Mouse (Mus musculus): ENCODE data around the gene Phf21b. TPM values are rescaled to one million over a fixed set of nuclear protein-coding genes. Genes with fewer than 3 reads are reported as not detected.

Gene Phf21b
- polyA plus RNA-seq, 1 experiment: 0.18 TPM

- Histone ChIP-seq H3K4me2 (ENCODE audit: low read depth) (no peak overlapping the region), H3K27me3 (ENCODE audit: control insufficient read depth, insufficient read depth, insufficient read length) (peaks cover 32% of the 10 kb centered on the region), H3K4me3 (no peak overlapping the region), H3K36me3 (ENCODE audit: control insufficient read depth, insufficient read depth) (no peaks in the 10 kb centered on the region), H3K79me2 (ENCODE audit: control insufficient read depth, insufficient read depth) (no peaks in the 10 kb centered on the region), H3ac (ENCODE audit: control insufficient read depth, insufficient read length) (no peak overlapping the region)
- TF ChIP-seq CEBPB (IDR thresholded peaks at IDR 0.05; ENCODE audit: insufficient read depth, poor library complexity, severe bottlenecking) (no peak), E2F4 (IDR thresholded peaks at IDR 0.05; ENCODE audit: insufficient read depth) (no peak), TCF3 (IDR thresholded peaks at IDR 0.05; ENCODE audit: insufficient read length, low read depth) (no peak), POLR2A (IDR thresholded peaks at IDR 0.05; ENCODE audit: insufficient read length, low read depth) (no peak), MAX (IDR thresholded peaks at IDR 0.05; ENCODE audit: low read depth) (no peak), SRF (IDR thresholded peaks at IDR 0.05; ENCODE audit: control insufficient read depth, insufficient read length, low read depth) (no peak), MYOD1 (IDR thresholded peaks at IDR 0.05; ENCODE audit: control insufficient read depth in 1 of 3, insufficient read length in 2 of 3, low read depth in 2 of 3) (no peak), POLR2AphosphoS2 (IDR thresholded peaks at IDR 0.05; ENCODE audit: insufficient read length, low read depth) (no peak), REST (IDR thresholded peaks at IDR 0.05; ENCODE audit: insufficient read depth, insufficient read length) (no peak), MYOG (IDR thresholded peaks at IDR 0.05; ENCODE audit: control insufficient read depth in 1 of 3, insufficient read depth in 1 of 3, insufficient read length in 2 of 3, low read depth in 2 of 3) (no peak), TCF12 (IDR thresholded peaks at IDR 0.05; ENCODE audit: insufficient read depth, poor library complexity, severe bottlenecking) (no peak), USF1 (IDR thresholded peaks at IDR 0.05; ENCODE audit: low read depth) (no peak)
Observed at GRCm38 (mm10) chr15:84809275-84809952, 46.4 kb downstream of the Phf21b start.

GRCm38 (mm10) chr15:84803685-84804084, 52.2 kb downstream of the Phf21b start:
- Histone ChIP-seq H3K4me2 (ENCODE audit: low read depth) (no peak overlapping the region), H3K36me3 (ENCODE audit: control insufficient read depth, insufficient read depth) (no peaks in the 10 kb centered on the region), H3ac (ENCODE audit: control insufficient read depth, insufficient read length) (no peak overlapping the region), H3K79me2 (ENCODE audit: control insufficient read depth, insufficient read depth) (no peaks in the 10 kb centered on the region), H3K27me3 (ENCODE audit: control insufficient read depth, insufficient read depth, insufficient read length) (peaks cover under 1% of the 10 kb centered on the region), H3K4me3 (no peak overlapping the region)
- TF ChIP-seq E2F4 (IDR thresholded peaks at IDR 0.05; ENCODE audit: insufficient read depth) (no peak), MAX (IDR thresholded peaks at IDR 0.05; ENCODE audit: low read depth) (no peak), SRF (IDR thresholded peaks at IDR 0.05; ENCODE audit: control insufficient read depth, insufficient read length, low read depth) (no peak), TCF12 (IDR thresholded peaks at IDR 0.05; ENCODE audit: insufficient read depth, poor library complexity, severe bottlenecking) (no peak), POLR2A (IDR thresholded peaks at IDR 0.05; ENCODE audit: insufficient read length, low read depth) (no peak), TCF3 (IDR thresholded peaks at IDR 0.05; ENCODE audit: insufficient read length, low read depth) (no peak), MYOD1 (IDR thresholded peaks at IDR 0.05; ENCODE audit: control insufficient read depth in 1 of 3, insufficient read length in 2 of 3, low read depth in 2 of 3) (no peak)

- no peaks in the 10 kb centered on the region for H3K36me3 ChIP-seq (ENCODE audit: control insufficient read depth, insufficient read depth)
- no peak overlapping the region for H3ac ChIP-seq (ENCODE audit: control insufficient read depth, insufficient read length)
- H3K4me2 ChIP-seq (ENCODE audit: low read depth): no peak overlapping the region
- no peaks in the 10 kb centered on the region for H3K79me2 ChIP-seq (ENCODE audit: control insufficient read depth, insufficient read depth)
- no peak overlapping the region for H3K4me3 ChIP-seq
- TF ChIP-seq MYOD1 (IDR thresholded peaks at IDR 0.05; ENCODE audit: control insufficient read depth in 1 of 3, insufficient read length in 2 of 3, low read depth in 2 of 3) (no peak), E2F4 (IDR thresholded peaks at IDR 0.05; ENCODE audit: insufficient read depth) (no peak), CEBPB (IDR thresholded peaks at IDR 0.05; ENCODE audit: insufficient read depth, poor library complexity, severe bottlenecking) (no peak), MAX (IDR thresholded peaks at IDR 0.05; ENCODE audit: low read depth) (no peak), TCF3 (IDR thresholded peaks at IDR 0.05; ENCODE audit: insufficient read length, low read depth) (no peak), USF1 (IDR thresholded peaks at IDR 0.05; ENCODE audit: low read depth) (no peak), POLR2A (IDR thresholded peaks at IDR 0.05; ENCODE audit: insufficient read length, low read depth) (no peak), POLR2AphosphoS2 (IDR thresholded peaks at IDR 0.05; ENCODE audit: insufficient read length, low read depth) (no peak), SRF (IDR thresholded peaks at IDR 0.05; ENCODE audit: control insufficient read depth, insufficient read length, low read depth) (no peak), TCF12 (IDR thresholded peaks at IDR 0.05; ENCODE audit: insufficient read depth, poor library complexity, severe bottlenecking) (no peak), REST (IDR thresholded peaks at IDR 0.05; ENCODE audit: insufficient read depth, insufficient read length) (no peak), MYOG (IDR thresholded peaks at IDR 0.05; ENCODE audit: control insufficient read depth in 1 of 3, insufficient read depth in 1 of 3, insufficient read length in 2 of 3, low read depth in 2 of 3) (no peak)
- no peaks in the 10 kb centered on the region for H3K27me3 ChIP-seq (ENCODE audit: control insufficient read depth, insufficient read depth, insufficient read length)
Observed at GRCm38 (mm10) chr15:84800132-84800531, 55.7 kb downstream of the Phf21b start.

GRCm38 (mm10) chr15:84793649-84794048, 62.2 kb downstream of the Phf21b start:
- H3K4me2 ChIP-seq (ENCODE audit: low read depth): no peak overlapping the region
- no peaks in the 10 kb centered on the region for H3K36me3 ChIP-seq (ENCODE audit: control insufficient read depth, insufficient read depth)
- H3K79me2 ChIP-seq (ENCODE audit: control insufficient read depth, insufficient read depth): no peaks in the 10 kb centered on the region
- no peaks in the 10 kb centered on the region for H3K27me3 ChIP-seq (ENCODE audit: control insufficient read depth, insufficient read depth, insufficient read length)
- H3K4me3 ChIP-seq: no peak overlapping the region
- no peak overlapping the region for H3ac ChIP-seq (ENCODE audit: control insufficient read depth, insufficient read length)
- TF ChIP-seq CEBPB (IDR thresholded peaks at IDR 0.05; ENCODE audit: insufficient read depth, poor library complexity, severe bottlenecking) (no peak), E2F4 (IDR thresholded peaks at IDR 0.05; ENCODE audit: insufficient read depth) (no peak), POLR2AphosphoS2 (IDR thresholded peaks at IDR 0.05; ENCODE audit: insufficient read length, low read depth) (no peak), MYOD1 (IDR thresholded peaks at IDR 0.05; ENCODE audit: control insufficient read depth in 1 of 3, insufficient read length in 2 of 3, low read depth in 2 of 3) (no peak)

- Histone ChIP-seq H3ac (ENCODE audit: control insufficient read depth, insufficient read length) (no peak overlapping the region), H3K4me2 (ENCODE audit: low read depth) (no peak overlapping the region), H3K4me3 (no peak overlapping the region), H3K36me3 (ENCODE audit: control insufficient read depth, insufficient read depth) (no peaks in the 10 kb centered on the region), H3K27me3 (ENCODE audit: control insufficient read depth, insufficient read depth, insufficient read length) (no peaks in the 10 kb centered on the region), H3K79me2 (ENCODE audit: control insufficient read depth, insufficient read depth) (no peaks in the 10 kb centered on the region)
- TF ChIP-seq POLR2A (IDR thresholded peaks at IDR 0.05; ENCODE audit: insufficient read length, low read depth) (no peak), POLR2AphosphoS2 (IDR thresholded peaks at IDR 0.05; ENCODE audit: insufficient read length, low read depth) (no peak), USF1 (IDR thresholded peaks at IDR 0.05; ENCODE audit: low read depth) (no peak), E2F4 (IDR thresholded peaks at IDR 0.05; ENCODE audit: insufficient read depth) (no peak), MYOD1 (IDR thresholded peaks at IDR 0.05; ENCODE audit: control insufficient read depth in 1 of 3, insufficient read length in 2 of 3, low read depth in 2 of 3) (no peak), SRF (IDR thresholded peaks at IDR 0.05; ENCODE audit: control insufficient read depth, insufficient read length, low read depth) (no peak), CEBPB (IDR thresholded peaks at IDR 0.05; ENCODE audit: insufficient read depth, poor library complexity, severe bottlenecking) (no peak), REST (IDR thresholded peaks at IDR 0.05; ENCODE audit: insufficient read depth, insufficient read length) (no peak), MYOG (IDR thresholded peaks at IDR 0.05; ENCODE audit: control insufficient read depth in 1 of 3, insufficient read depth in 1 of 3, insufficient read length in 2 of 3, low read depth in 2 of 3) (no peak), MAX (IDR thresholded peaks at IDR 0.05; ENCODE audit: low read depth) (no peak), TCF3 (IDR thresholded peaks at IDR 0.05; ENCODE audit: insufficient read length, low read depth) (no peak), TCF12 (IDR thresholded peaks at IDR 0.05; ENCODE audit: insufficient read depth, poor library complexity, severe bottlenecking) (no peak)
Observed at GRCm38 (mm10) chr15:84787161-84787560, 68.7 kb downstream of the Phf21b start.
